Mouse (Mus musculus) heart, postnatal 0 days (tissue): Measurements from ENCODE around the gene Sprr2e. TPM values are rescaled to one million over a fixed set of nuclear protein-coding genes. Genes with fewer than 3 reads are reported as not detected.

ENCODE experiments used
- ATAC-seq: fragments of 200-750 bp; cut with Nextera tagmentation; 2 replicates; pipeline ENCODE4 v1.8.0; 2017; ENCODE audit warnings: low read depth, moderate number of reproducible peaks, moderate library complexity; ENCODE audit not compliant: insufficient read depth
- DNase-seq: peaks from one replicate; pipeline ENCODE4 v3.0.0-alpha.2; 2016; ENCODE audit warnings: low spot score
- H3K27ac ChIP-seq: fragments of 300-500 bp; sonication (generic); 2 replicates; pipeline ENCODE4 v1.5.1; 2014; ENCODE audit warnings: low read depth, mild to moderate bottlenecking
- H3K27me3 ChIP-seq: fragments of 300-500 bp; sonication (generic); 2 replicates; pipeline ENCODE4 v1.6.1; 2014; ENCODE audit warnings: low read length, mixed read lengths; ENCODE audit not compliant: control insufficient read depth, insufficient read depth
- H3K36me3 ChIP-seq: fragments of 300-500 bp; sonication (generic); replicated peaks from 2 replicates; pipeline ENCODE4 v1.6.1; 2014; ENCODE audit warnings: low read length, mixed read lengths; ENCODE audit not compliant: control insufficient read depth, insufficient read depth
- H3K4me1 ChIP-seq: fragments of 300-500 bp; sonication (generic); 2 replicates; pipeline ENCODE4 v1.6.1; 2014; ENCODE audit warnings: antibody characterized with exemption; ENCODE audit not compliant: control insufficient read depth, insufficient read depth
- H3K4me2 ChIP-seq: fragments of 300-500 bp; sonication (generic); 2 replicates; pipeline ENCODE4 v1.6.1; 2014; ENCODE audit warnings: low read depth, mild to moderate bottlenecking, low read length, moderate library complexity
- H3K4me3 ChIP-seq: fragments of 300-500 bp; sonication (generic); 2 replicates; pipeline ENCODE4 v1.5.1; 2014; ENCODE audit warnings: low read depth, low read length
- H3K9ac ChIP-seq: fragments of 300-500 bp; sonication (generic); replicated peaks from 2 replicates; pipeline ENCODE4 v1.6.1; 2014; ENCODE audit warnings: low read depth, low read length, mixed read lengths
- H3K9me3 ChIP-seq: fragments of 300-500 bp; sonication (generic); replicated peaks from 2 replicates; pipeline ENCODE4 v1.6.1; 2016; ENCODE audit warnings: low read length; ENCODE audit not compliant: control insufficient read depth
- CTCF ChIP-seq: IDR thresholded peaks from 2 replicates; pipeline ENCODE4 v1.5.1; 2016; ENCODE audit warnings: antibody characterized with exemption, control low read depth, low read depth
- EP300 ChIP-seq: IDR thresholded peaks from 2 replicates; pipeline ENCODE4 v1.6.1; 2016; ENCODE audit warnings: antibody characterized with exemption, low read depth
- WGBS: fragments of 180-500 bp; shearing (Covaris S2); extraction: QIAGEN DNeasy Blood & Tissue Kit; methylation state at CpG from one replicate; pipeline ENCODE4 v1.1.7; 2014; 5-methylcytosine and 5-hydroxymethylcytosine counted together
- polyA plus RNA-seq: library from polyadenylated mRNA; unstranded; fragments of >200 nt; fragmentation: Nextera tagmentation; extraction: Ambion mirVana; gene quantifications from 2 replicates; pipeline ENCODE4 v1.2.1, GENCODE M21; 2015
- total RNA-seq: library from RNA; depleted of rRNA; stranded (reverse); fragments of >200 nt; gene quantifications from 2 replicates; pipeline ENCODE4 v1.2.3, GENCODE M21; 2014; ENCODE audit warnings: low replicate concordance; rRNA removed

Sprr2e gene
- total and polyA plus RNA-seq, 2 experiments from 2014 or later = not detected

DNA sequence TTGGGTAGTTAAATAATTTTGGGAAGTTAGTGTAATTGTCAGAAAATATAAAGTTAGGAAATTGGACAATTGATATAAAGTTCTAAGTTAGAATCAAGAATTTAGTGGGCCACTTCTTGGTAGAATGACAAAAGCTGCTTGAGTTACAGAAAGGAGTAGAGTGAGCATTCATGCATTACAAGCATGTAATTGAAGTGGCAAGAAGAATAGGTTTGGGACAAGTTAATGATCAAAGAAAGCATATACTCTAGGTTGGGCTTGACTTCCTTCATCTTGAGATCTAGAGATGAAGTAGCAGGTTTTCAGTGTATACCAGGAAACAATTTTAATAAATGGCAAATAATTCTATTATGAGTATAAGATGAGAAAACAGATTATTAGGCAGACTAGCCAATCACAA, 9.7 kb downstream of the Sprr2e start:
- no peak overlapping the region for H3K4me3 ChIP-seq
- no peak overlapping the region for H3K9ac ChIP-seq
- no peaks in the 10 kb centered on the region for H3K4me1 ChIP-seq
- H3K36me3 ChIP-seq = no peaks in the 10 kb centered on the region
- H3K27ac ChIP-seq = no peak overlapping the region
- no peak overlapping the region for H3K4me2 ChIP-seq
- no peaks in the 10 kb centered on the region for H3K27me3 ChIP-seq
- no peak for TF ChIP-seq CTCF
- TF ChIP-seq EP300 = no peak
- DNase-seq (no peak), ATAC-seq (no peak)
- H3K9me3 ChIP-seq = 0 out of 2 replicates have a peak, but pooled peaks cover 3% of the 10 kb centered on the region

DNA sequence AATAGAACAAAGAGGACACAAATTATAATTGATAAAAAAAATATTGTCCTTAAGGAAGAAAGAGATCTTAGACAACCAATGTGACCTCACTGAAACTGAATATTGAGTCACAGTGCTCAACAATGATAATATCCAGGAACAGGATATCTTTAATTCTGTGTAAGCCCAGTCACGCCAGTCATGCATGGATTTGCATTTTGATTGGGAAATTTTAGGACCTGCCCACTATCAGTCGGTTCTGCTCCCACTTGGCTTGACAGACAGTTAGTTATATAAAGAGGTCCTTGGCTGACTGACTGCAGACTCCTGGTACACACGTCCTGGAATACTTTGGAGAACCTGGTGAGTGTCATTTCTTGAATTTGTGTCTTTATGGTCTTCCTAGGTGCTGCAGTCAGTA, 12.9 kb downstream of the Sprr2e start, which contains the start of gene Sprr2f:
Gene Sprr2f, plus strand, starts transcription at position 301 of the 400 bp plus-strand sequence.
- ATAC-seq (no peak), DNase-seq (no peak)
- WGBS = 46% methylated on average over 3 of the region's 3 CpGs
- no peak for TF ChIP-seq CTCF
- no peak for TF ChIP-seq EP300
- Histone ChIP-seq H3K9ac (no peak within 1 kb of the TSS), H3K9me3 (no peaks in the 10 kb centered on the region), H3K27me3 (no peaks in the 10 kb centered on the region), H3K4me1 (no peaks in the 10 kb centered on the region), H3K4me3 (no peak within 1 kb of the TSS), H3K36me3 (no peaks in the 10 kb centered on the region), H3K4me2 (no peak within 1 kb of the TSS), H3K27ac (no peak within 1 kb of the TSS)

DNA sequence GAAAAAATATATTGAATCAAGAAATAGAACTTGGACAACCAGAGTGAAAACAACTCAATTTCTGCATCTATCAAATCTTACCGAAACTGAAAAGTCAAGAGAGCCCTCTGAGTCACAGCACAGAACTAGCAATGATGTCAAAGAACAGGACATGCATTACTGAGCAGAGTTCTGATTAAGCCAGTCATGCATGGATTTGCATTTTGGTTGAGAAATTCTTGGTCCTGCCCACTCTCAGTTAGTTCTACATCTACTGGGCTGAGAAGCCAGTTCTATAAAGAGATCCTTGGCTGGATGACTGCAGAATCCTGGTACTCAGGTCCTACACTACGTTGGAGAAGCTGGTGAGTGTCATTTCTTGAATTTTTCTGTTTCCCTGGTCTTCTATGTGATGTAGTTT, 21.7 kb downstream of the Sprr2e start:
- H3K4me3 ChIP-seq = no peak overlapping the region
- 63% methylated on average over 2 of the region's 2 CpGs for WGBS
- DNase-seq = no peak
- no peak for ATAC-seq
- no peak for TF ChIP-seq EP300
- no peak for TF ChIP-seq CTCF
- H3K27me3 ChIP-seq = no peaks in the 10 kb centered on the region
- H3K36me3 ChIP-seq = no peaks in the 10 kb centered on the region
- H3K4me2 ChIP-seq = no peak overlapping the region
- H3K9ac ChIP-seq = no peak overlapping the region
- H3K9me3 ChIP-seq = no peaks in the 10 kb centered on the region
- H3K4me1 ChIP-seq = no peaks in the 10 kb centered on the region
- H3K27ac ChIP-seq = no peak overlapping the region

DNA sequence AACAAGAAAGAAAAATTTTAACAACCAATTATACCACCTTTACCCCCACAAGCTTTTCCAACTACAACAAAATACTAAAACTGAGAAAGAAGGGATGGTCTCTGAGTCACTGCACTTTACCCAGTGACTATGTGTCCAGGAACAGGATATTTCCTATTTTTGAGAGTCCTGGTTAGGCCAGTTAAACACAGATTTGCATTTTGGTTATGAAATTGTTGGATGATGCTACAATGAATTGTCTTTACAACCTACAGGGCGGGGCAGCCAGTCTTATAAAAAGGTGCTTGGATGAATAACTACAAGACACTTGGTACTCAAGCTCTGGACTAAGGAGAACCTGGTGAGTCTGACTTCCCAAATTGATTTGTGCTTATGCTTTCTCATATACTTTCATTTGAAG, 33.4 kb downstream of the Sprr2e start, which contains the start of gene Sprr2h:
Gene Sprr2h, plus strand, starts transcription at position 301 of the 400 bp plus-strand sequence.
- H3K9ac ChIP-seq = no peak within 1 kb of the TSS
- H3K36me3 ChIP-seq = no peaks in the 10 kb centered on the region
- no peak within 1 kb of the TSS for H3K4me3 ChIP-seq
- H3K4me1 ChIP-seq = no peaks in the 10 kb centered on the region
- TF ChIP-seq CTCF (no peak), EP300 (no peak)
- no peak within 1 kb of the TSS for H3K27ac ChIP-seq
- ATAC-seq = no peak
- no peak for DNase-seq
- no peaks in the 10 kb centered on the region for H3K27me3 ChIP-seq
- no peaks in the 10 kb centered on the region for H3K9me3 ChIP-seq
- no peak within 1 kb of the TSS for H3K4me2 ChIP-seq
- WGBS = 63% methylated on average over 1 of the region's 1 CpGs

DNA sequence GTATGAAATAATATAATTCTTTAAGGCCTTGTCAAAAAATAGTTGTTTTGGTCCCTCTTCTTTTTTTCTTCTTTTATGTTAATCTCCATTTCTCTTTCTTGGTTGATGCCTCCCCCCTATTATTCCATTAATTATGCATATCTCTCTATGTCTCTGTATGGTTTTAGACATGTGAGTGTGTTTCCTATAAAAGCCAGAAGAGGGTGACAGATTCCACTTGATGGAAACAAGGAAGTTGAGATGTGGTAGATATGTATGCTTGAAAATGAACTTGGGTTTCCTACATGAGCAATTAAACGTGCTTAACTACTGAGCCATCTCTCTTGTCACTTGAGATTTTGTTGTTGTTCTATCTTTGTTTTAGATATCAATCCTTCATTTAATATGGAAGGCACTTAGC, 42.4 kb downstream of the Sprr2e start:
- Histone ChIP-seq H3K27me3 (no peaks in the 10 kb centered on the region), H3K4me2 (no peak overlapping the region), H3K9me3 (no peaks in the 10 kb centered on the region), H3K9ac (no peak overlapping the region), H3K27ac (no peak overlapping the region), H3K36me3 (no peaks in the 10 kb centered on the region), H3K4me3 (no peak overlapping the region), H3K4me1 (no peaks in the 10 kb centered on the region)
- ATAC-seq (no peak), DNase-seq (no peak)
- 27% methylated on average over 1 of the region's 1 CpGs for WGBS
- TF ChIP-seq EP300 (no peak), CTCF (peak; percentile 23; the same call in 1 of the 2 replicates)

Other genes with a start within 250 kb of the Sprr2e start
- gene Prr9, start 228.2 kb upstream of the Sprr2e start, total RNA-seq = not detected in 2 replicates
- gene Prr9, start 228.2 kb upstream of the Sprr2e start, polyA plus RNA-seq = not detected in 2 replicates
- gene Lelp1, start 209.4 kb upstream of the Sprr2e start, total RNA-seq = not detected in 2 replicates
- not detected in 2 replicates for gene Lelp1, start 209.4 kb upstream of the Sprr2e start, polyA plus RNA-seq
- 0.15 TPM in 1 of 2 replicates, not detected in the other for gene Sprr2a1, start 136.3 kb upstream of the Sprr2e start, total RNA-seq
- 0.25 TPM in 1 of 2 replicates, not detected in the other for gene Sprr2a1, start 136.3 kb upstream of the Sprr2e start, polyA plus RNA-seq
- gene Sprr2a2, start 136.2 kb upstream of the Sprr2e start, total RNA-seq = 10.1 and 38.9 TPM in 2 replicates
- gene Sprr2a2, start 136.2 kb upstream of the Sprr2e start, polyA plus RNA-seq = 8.6 and 12.1 TPM in 2 replicates
- gene Sprr2a3, start 66.7 kb upstream of the Sprr2e start, total RNA-seq = 2.1 and 7.9 TPM in 2 replicates
- gene Sprr2a3, start 66.7 kb upstream of the Sprr2e start, polyA plus RNA-seq = 0.34 and 0.72 TPM in 2 replicates
- not detected in 2 replicates for gene Sprr2b, start 35.5 kb upstream of the Sprr2e start, total RNA-seq
- gene Sprr2b, start 35.5 kb upstream of the Sprr2e start, polyA plus RNA-seq = 0.20 TPM in 1 of 2 replicates, not detected in the other
- not detected in 2 replicates for gene Sprr2d, start 13.0 kb upstream of the Sprr2e start, total RNA-seq
- not detected in 2 replicates for gene Sprr2d, start 13.0 kb upstream of the Sprr2e start, polyA plus RNA-seq
- gene Sprr2f, start 13.0 kb downstream of the Sprr2e start, total RNA-seq = not detected in 2 replicates
- gene Sprr2f, start 13.0 kb downstream of the Sprr2e start, polyA plus RNA-seq = not detected in 2 replicates
- not detected in 2 replicates for gene Sprr2h, start 33.5 kb downstream of the Sprr2e start, total RNA-seq
- not detected in 2 replicates for gene Sprr2h, start 33.5 kb downstream of the Sprr2e start, polyA plus RNA-seq
- gene Sprr2i, start 55.8 kb downstream of the Sprr2e start, total RNA-seq = not detected in 2 replicates
- not detected in 2 replicates for gene Sprr2i, start 55.8 kb downstream of the Sprr2e start, polyA plus RNA-seq
- not detected in 2 replicates for gene Sprr2j-ps, start 65.9 kb downstream of the Sprr2e start, total RNA-seq
- not detected in 2 replicates for gene Sprr2j-ps, start 65.9 kb downstream of the Sprr2e start, polyA plus RNA-seq
- 1.3 and 2.1 TPM in 2 replicates for gene Gm9774, start 77.3 kb downstream of the Sprr2e start, total RNA-seq
- gene Gm9774, start 77.3 kb downstream of the Sprr2e start, polyA plus RNA-seq = 5.9 and 6.2 TPM in 2 replicates
- not detected in 2 replicates for gene Sprr2k, start 80.4 kb downstream of the Sprr2e start, total RNA-seq
- gene Sprr2k, start 80.4 kb downstream of the Sprr2e start, polyA plus RNA-seq = not detected in 2 replicates
- gene Sprr1b, start 86.6 kb downstream of the Sprr2e start, total RNA-seq = not detected in 2 replicates
- not detected in 2 replicates for gene Sprr1b, start 86.6 kb downstream of the Sprr2e start, polyA plus RNA-seq
- not detected in 2 replicates for gene Sprr3, start 106.6 kb downstream of the Sprr2e start, total RNA-seq
- gene Sprr3, start 106.6 kb downstream of the Sprr2e start, polyA plus RNA-seq = not detected in 2 replicates
- 44.3 TPM in 1 of 2 replicates, not detected in the other for gene Sprr1a, start 133.8 kb downstream of the Sprr2e start, total RNA-seq
- gene Sprr1a, start 133.8 kb downstream of the Sprr2e start, polyA plus RNA-seq = 0.19 TPM in 2 replicates
- not detected in 2 replicates for gene Sprr4, start 148.3 kb downstream of the Sprr2e start, total RNA-seq
- gene Sprr4, start 148.3 kb downstream of the Sprr2e start, polyA plus RNA-seq = not detected in 2 replicates
- not detected in 2 replicates for gene 2310046K23Rik, start 182.4 kb downstream of the Sprr2e start, total RNA-seq
- not detected in 2 replicates for gene 2310046K23Rik, start 182.4 kb downstream of the Sprr2e start, polyA plus RNA-seq
- 6.4 TPM in 1 of 2 replicates, not detected in the other for gene Ivl, start 221.6 kb downstream of the Sprr2e start, total RNA-seq
- gene Ivl, start 221.6 kb downstream of the Sprr2e start, polyA plus RNA-seq = not detected in 2 replicates
- gene Smcp, start 236.9 kb downstream of the Sprr2e start, total RNA-seq = not detected in 2 replicates
- gene Smcp, start 236.9 kb downstream of the Sprr2e start, polyA plus RNA-seq = not detected in 2 replicates